Mouse (Mus musculus) T-cell, adult 66 days (primary cell): ENCODE measurements around the gene Exosc8. TPM values are rescaled to one million over a fixed set of nuclear protein-coding genes. Genes with fewer than 3 reads are reported as not detected.

Experiments used
- total RNA-seq, 2 experiments: library from RNA; stranded (reverse); gene quantifications; 3 replicates in 1 of 2; 4 replicates in 1 of 2; pipeline ENCODE4 v1.2.4; 2023

Gene Exosc8
- 100 to 1,000 TPM; 118 to 130 TPM for total RNA-seq

DNA sequence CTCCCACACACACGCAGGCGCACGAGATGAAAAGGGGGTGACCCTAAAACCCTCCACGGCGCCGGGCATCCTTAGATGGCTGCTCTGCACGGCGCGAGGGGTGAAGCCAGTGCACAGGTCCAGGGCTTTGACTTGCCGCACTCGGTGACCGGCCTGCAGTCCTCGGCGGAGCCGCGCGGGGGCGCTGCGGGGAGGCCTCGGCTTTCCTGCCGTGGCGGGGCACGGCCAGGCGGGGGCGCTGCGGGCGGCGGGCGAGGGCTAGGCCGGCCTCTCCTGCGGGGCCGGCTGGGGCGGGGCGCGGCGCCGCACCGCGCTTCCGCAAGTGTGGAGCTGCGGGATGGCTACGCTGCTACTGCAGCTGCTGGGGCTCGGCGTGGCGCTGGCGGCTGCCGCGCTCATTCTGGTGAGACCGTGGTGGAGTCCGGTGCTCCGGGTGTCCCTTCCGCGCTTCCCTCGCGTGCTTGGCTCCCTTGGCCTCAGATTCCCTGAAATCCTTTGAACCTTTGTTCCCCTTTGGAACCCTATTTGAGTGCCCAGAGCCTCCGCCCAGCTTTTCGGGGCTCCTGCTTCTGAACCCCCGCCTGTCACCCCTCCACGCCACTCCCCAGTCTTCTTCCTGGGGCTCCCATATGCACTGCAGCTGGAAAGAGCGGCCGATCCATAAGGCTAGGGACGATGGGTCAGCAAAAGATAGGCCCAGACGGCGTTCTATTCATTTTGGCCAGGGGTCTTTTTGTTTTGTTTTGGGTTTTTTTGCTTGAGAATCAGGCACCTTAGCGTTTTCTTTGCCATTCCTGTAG, at the start of gene Exosc8, which contains the start of gene Alg5:
Gene Exosc8 (minus strand): TSS at position 147 of the 800 bp plus-strand sequence.
Gene Alg5 (plus strand): TSS at position 293 of the 800 bp plus-strand sequence.

DNA sequence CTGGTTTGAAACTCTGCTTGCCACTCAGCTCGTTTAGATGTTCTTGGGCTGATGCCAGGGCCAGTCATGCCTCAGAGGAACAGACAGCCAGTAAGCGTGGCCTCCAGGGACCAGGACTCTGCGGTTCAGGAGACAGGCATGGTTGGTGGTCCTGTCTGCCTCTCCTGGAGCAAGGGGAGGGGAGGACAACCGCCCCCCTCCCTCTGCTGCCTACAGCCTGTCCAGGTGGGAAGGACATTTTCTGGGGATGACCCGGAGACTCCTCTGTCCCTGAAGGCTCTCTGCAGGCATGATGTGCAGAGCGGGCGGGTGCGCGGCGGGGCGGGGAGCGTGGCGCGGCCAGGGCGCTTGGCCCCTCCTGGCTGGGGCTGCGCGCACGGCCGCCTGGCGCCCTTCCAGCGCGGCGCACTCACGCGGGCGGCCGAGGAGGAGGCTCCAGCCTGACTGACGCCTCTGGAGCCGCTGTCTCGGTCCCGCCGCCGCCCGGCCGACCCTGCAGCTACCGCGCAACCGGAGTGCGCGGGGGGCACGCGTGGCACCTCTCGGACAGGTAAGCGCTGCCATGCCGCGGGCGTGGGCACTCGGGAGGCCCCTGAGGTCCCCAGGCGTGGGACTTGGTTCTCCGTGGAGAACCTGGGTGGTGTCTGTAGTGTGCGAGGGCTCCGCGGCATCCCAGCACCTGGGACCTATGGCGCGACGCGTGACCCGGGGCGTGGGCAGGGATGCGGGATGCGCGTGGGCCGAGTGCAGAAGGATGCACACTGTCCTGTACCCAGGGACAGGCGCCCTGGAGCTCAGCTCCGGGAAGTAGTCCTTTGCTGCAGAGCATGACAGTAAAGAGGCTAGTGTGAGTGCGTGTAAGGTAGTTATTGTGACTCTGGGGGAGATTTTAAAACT, 20.2 kb upstream of the Exosc8 start, which contains the start of gene Smad9:
Gene Smad9 (plus strand): TSS at position 438 of the 897 bp plus-strand sequence.

DNA sequence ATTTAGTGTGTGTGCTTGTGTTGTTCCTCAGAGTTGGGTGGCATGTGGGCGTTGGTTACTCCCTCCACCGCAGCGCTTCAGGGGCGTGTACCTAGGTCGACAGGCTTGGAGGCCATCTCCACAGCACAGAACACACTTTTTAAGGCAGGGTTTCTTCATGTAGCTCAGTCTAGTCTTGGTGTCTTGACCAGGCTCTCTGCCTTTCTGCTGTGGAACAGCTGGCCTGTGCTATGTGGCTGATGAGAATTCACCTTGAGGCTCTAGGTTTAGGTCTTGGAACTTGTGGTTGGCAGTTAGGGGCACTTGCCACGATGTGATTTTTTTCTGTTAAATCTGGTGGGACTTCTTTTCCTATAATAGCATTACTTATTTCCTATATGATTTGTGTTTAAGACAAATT, 20.9 kb downstream of the Exosc8 start, which contains the start of gene Gm21958:
Gene Gm21958 (minus strand): TSS at position 101 of the 400 bp plus-strand sequence.

DNA sequence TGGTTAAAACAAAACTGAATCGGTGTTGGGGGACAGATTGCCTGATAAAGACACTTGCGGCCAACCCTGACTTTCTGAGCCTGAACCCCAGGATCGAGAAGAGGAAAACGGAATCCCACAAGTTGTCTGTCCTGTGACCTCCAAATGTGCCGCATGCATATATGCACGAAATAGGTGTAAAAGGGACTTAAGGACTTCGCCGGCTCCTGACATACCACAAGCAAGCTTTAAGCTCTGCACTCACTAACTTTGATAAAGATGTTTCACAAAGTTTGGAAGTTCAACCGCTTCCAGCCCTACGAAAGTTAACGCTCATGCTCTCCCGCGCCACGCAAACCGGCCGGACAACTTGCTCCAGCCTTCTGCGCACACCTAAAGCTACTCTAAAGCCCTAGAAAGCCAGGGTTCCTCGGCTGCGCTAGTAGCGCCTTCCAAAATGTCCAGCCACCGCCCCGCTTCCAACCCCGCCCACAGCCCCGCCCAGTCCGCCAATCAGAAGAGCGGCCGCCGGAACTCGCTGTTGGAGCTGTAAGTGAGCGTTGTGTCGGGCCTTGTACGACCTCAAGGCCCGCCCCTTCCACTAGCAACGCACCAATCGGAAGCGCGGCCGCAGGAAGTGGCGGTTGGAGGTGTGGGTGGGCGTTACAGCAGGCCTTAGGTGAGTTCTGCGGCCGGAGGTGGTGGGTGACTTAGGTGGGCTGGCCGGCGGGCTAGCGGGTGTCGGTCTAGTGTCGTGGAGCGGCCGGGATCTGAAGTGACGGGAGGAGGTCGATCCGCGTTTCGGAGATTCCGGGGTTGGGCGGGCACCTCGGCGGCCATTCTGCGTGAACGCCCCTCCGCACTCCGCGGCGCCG, 42.8 kb downstream of the Exosc8 start, which contains the start of gene Supt20:
Gene Supt20 (plus strand): TSS at position 606 of the 854 bp plus-strand sequence.

Other genes with a start within 250 kb of the Exosc8 start
- 100 to 1,000 TPM; 148 to 155 TPM for gene Supt20, start 42.6 kb downstream of the Exosc8 start, total RNA-seq
- not detected for gene Gm21958, start 21.0 kb downstream of the Exosc8 start, total RNA-seq
- gene Alg5, start 146 bp upstream of the Exosc8 start, total RNA-seq = 10 to 100 TPM; 29.4 to 30.9 TPM
- not detected for gene Smad9, start 20.2 kb upstream of the Exosc8 start, total RNA-seq
- 10 to 100 TPM; 32.3 to 36.7 TPM for gene Rfxap, start 72.4 kb upstream of the Exosc8 start, total RNA-seq
- gene Sertm1, start 180.5 kb upstream of the Exosc8 start, total RNA-seq = not detected